Mouse (Mus musculus) olfactory bulb, adult 2 months (tissue): Measurements from ENCODE around the gene Col9a2.

ENCODE experiments used
- CTCF ChIP-seq: fragments of 200-500 bp; IDR thresholded peaks from 2 replicates; pipeline ENCODE4 v1.5.1; 2012; ENCODE audit warnings: low read depth, mild to moderate bottlenecking, low read length, moderate library complexity; ENCODE audit not compliant: insufficient read depth
- POLR2A ChIP-seq: fragments of 200-500 bp; IDR thresholded peaks from 2 replicates; pipeline ENCODE4 v1.6.1; 2012; ENCODE audit warnings: mild to moderate bottlenecking, low read depth, low read length, moderate library complexity; ENCODE audit not compliant: insufficient read depth

DNA sequence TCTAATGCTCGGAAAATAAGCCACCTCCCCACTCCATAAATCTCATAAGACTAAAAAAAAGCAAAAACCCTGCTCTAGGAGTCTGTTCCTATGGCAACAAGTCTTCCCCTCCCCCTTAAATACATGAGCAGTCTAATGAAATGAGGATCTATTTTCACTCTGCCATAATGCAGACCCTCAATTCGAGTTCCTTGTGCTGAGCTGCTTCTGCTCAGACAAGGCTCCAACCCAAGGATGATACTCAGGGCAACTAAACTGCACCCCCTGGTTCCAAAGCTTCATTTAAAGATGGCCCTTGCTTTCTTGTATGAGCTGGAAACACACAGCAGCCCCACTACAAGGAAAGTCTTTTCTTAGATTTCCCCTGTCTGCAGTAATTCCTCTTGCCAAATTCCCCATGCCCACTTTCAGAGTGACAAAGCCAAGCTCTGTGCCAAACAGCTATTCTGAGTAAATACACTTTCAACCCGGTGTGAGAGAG is 35.5 kb upstream of the Col9a2 start:
- TF ChIP-seq CTCF (no peak), POLR2A (no peak)
